Mouse (Mus musculus) CH12.LX (cell line): ENCODE measurements around the gene Fen1. TPM values are rescaled to one million over a fixed set of nuclear protein-coding genes. Genes with fewer than 3 reads are reported as not detected.

Experiments
- DNase-seq: peaks from one replicate; pipeline ENCODE4 v3.0.0-alpha.2; 2013; ENCODE audit errors: extremely low read depth
- H3K27ac ChIP-seq: 2 replicates; pipeline ENCODE4 v1.5.1; 2012; ENCODE audit warnings: low read depth, mild to moderate bottlenecking, control low read depth, moderate library complexity; ENCODE audit not compliant: insufficient read depth
- H3K27me3 ChIP-seq: replicated peaks from 2 replicates; pipeline ENCODE3; 2012; ENCODE audit warnings: inconsistent platforms
- H3K36me3 ChIP-seq, 2 experiments: replicated peaks in 1 of 2; 2 replicates each; pipeline versions ENCODE3 to v1.6.1; 2012; ENCODE audit warnings: inconsistent platforms in 1 of 2, low read length in 1 of 2, mild to moderate bottlenecking in 1 of 2, mixed read lengths in 1 of 2, moderate library complexity in 1 of 2; ENCODE audit not compliant: control insufficient read depth in 1 of 2, insufficient read depth in 1 of 2
- H3K4me1 ChIP-seq, 2 experiments: 2 replicates each; pipeline ENCODE4 v1.6.1; 2012; ENCODE audit warnings: inconsistent platforms in 1 of 2, moderate library complexity in 1 of 2; ENCODE audit not compliant: insufficient read depth in 2 of 2, control insufficient read depth in 1 of 2
- H3K4me2 ChIP-seq: 2 replicates; pipeline ENCODE4 v1.6.1; 2012; ENCODE audit warnings: low read depth, mild to moderate bottlenecking, control low read depth; ENCODE audit not compliant: poor library complexity, insufficient read depth, severe bottlenecking
- H3K4me3 ChIP-seq, 3 experiments: fragments of 150-350 bp in 1 of 3; sonication (generic) in 1 of 3; replicated peaks in 1 of 3; 2 replicates each; pipeline versions ENCODE3 to v1.5.1; 2011 to 2012; ENCODE audit warnings: low read depth in 2 of 3, low read length in 2 of 3, mild to moderate bottlenecking in 2 of 3, moderate library complexity in 2 of 3, control low read depth in 1 of 3, improper control_type of control experiment in 1 of 3, inconsistent platforms in 1 of 3, mixed read lengths in 1 of 3; ENCODE audit not compliant: poor library complexity in 1 of 3
- H3K79me2 ChIP-seq: replicated peaks from 2 replicates; pipeline ENCODE4 v1.6.1; 2012; ENCODE audit warnings: mild to moderate bottlenecking, moderate library complexity; ENCODE audit not compliant: control insufficient read depth, poor library complexity, insufficient read depth, severe bottlenecking; ENCODE audit errors: extremely low read depth
- H3K9ac ChIP-seq: 2 replicates; pipeline ENCODE4 v1.6.1; 2012; ENCODE audit warnings: low read depth, mild to moderate bottlenecking, control low read depth, moderate library complexity; ENCODE audit not compliant: insufficient read depth
- H3K9me3 ChIP-seq: replicated peaks from 2 replicates; pipeline ENCODE3; 2012; ENCODE audit warnings: low read length, inconsistent platforms, mixed read lengths
- BHLHE40 ChIP-seq: IDR thresholded peaks from 2 replicates; pipeline ENCODE4 v1.6.1; 2011; ENCODE audit warnings: mild to moderate bottlenecking, low read depth, low read length, improper control_type of control experiment
- CHD2 ChIP-seq: IDR thresholded peaks from 2 replicates; pipeline ENCODE4 v1.6.1; 2011; ENCODE audit warnings: low read length, improper control_type of control experiment
- CTCF ChIP-seq, 2 experiments: IDR thresholded peaks in 1 of 2; conservative IDR thresholded peaks in 1 of 2; 2 replicates each; pipeline ENCODE4 v1.5.1; 2011 to 2012; ENCODE audit warnings: low read depth in 2 of 2, low read length in 2 of 2, improper control_type of control experiment in 1 of 2, inconsistent platforms in 1 of 2, mild to moderate bottlenecking in 1 of 2, moderate library complexity in 1 of 2
- E2F4 ChIP-seq: IDR thresholded peaks from 2 replicates; pipeline ENCODE4 v1.6.1; 2011; ENCODE audit warnings: low read depth, low read length, improper control_type of control experiment; ENCODE audit not compliant: insufficient replicate concordance
- ELF1 ChIP-seq: IDR thresholded peaks from 2 replicates; pipeline ENCODE4 v1.6.1; 2014; ENCODE audit warnings: low read depth, mild to moderate bottlenecking, inconsistent platforms, low read length, improper control_type of control experiment
- ETS1 ChIP-seq: conservative IDR thresholded peaks from 2 replicates; pipeline ENCODE4 v1.6.1; 2012; ENCODE audit warnings: low read depth, mild to moderate bottlenecking, inconsistent platforms, low read length, improper control_type of control experiment, moderate library complexity
- HCFC1 ChIP-seq: IDR thresholded peaks from 2 replicates; pipeline ENCODE4 v1.6.1; 2012; ENCODE audit warnings: low read depth, mild to moderate bottlenecking, inconsistent platforms, low read length, improper control_type of control experiment
- IRF4 ChIP-seq: IDR thresholded peaks from 2 replicates; pipeline ENCODE4 v1.6.1; 2014; ENCODE audit warnings: low read depth, mild to moderate bottlenecking, inconsistent platforms, low read length, improper control_type of control experiment
- JUN ChIP-seq: IDR thresholded peaks from 2 replicates; pipeline ENCODE4 v1.6.1; 2011; ENCODE audit warnings: low read depth, mild to moderate bottlenecking, low read length, improper control_type of control experiment, moderate library complexity; ENCODE audit not compliant: insufficient read depth
- KAT2A ChIP-seq: IDR thresholded peaks from 2 replicates; pipeline ENCODE4 v1.6.1; 2012; ENCODE audit warnings: low read length, improper control_type of control experiment, inconsistent platforms; ENCODE audit not compliant: insufficient replicate concordance
- MAX ChIP-seq: IDR thresholded peaks from 2 replicates; pipeline ENCODE4 v1.6.1; 2011; ENCODE audit warnings: low read length, improper control_type of control experiment
- MAZ ChIP-seq: IDR thresholded peaks from 2 replicates; pipeline ENCODE4 v1.6.1; 2012; ENCODE audit warnings: low read depth, mild to moderate bottlenecking, inconsistent platforms, low read length, improper control_type of control experiment, moderate library complexity
- MEF2A ChIP-seq: IDR thresholded peaks from 2 replicates; pipeline ENCODE4 v1.6.1; 2014; ENCODE audit warnings: low read depth, mild to moderate bottlenecking, inconsistent platforms, low read length, improper control_type of control experiment, borderline replicate concordance
- MXI1 ChIP-seq: IDR thresholded peaks from 2 replicates; pipeline ENCODE4 v1.6.1; 2011; ENCODE audit warnings: mild to moderate bottlenecking, low read depth, low read length, improper control_type of control experiment
- NELFE ChIP-seq: IDR thresholded peaks from 2 replicates; pipeline ENCODE4 v1.6.1; 2011; ENCODE audit warnings: low read depth, low read length, improper control_type of control experiment
- NRF1 ChIP-seq: IDR thresholded peaks from 2 replicates; pipeline ENCODE4 v1.6.1; 2014; ENCODE audit warnings: low read depth, mild to moderate bottlenecking, inconsistent platforms, low read length, improper control_type of control experiment, moderate library complexity
- PAX5 ChIP-seq: IDR thresholded peaks from 2 replicates; pipeline ENCODE4 v1.6.1; 2012; ENCODE audit warnings: low read length, inconsistent platforms, mixed read lengths
- POLR2A ChIP-seq: IDR thresholded peaks from 2 replicates; pipeline ENCODE4 v1.6.1; 2011; ENCODE audit warnings: low read depth, mild to moderate bottlenecking, improper control_type of control experiment, low read length
- POLR2AphosphoS2 ChIP-seq: IDR thresholded peaks from 2 replicates; pipeline ENCODE4 v1.6.1; 2011; ENCODE audit warnings: low read depth, low read length, improper control_type of control experiment
- RAD21 ChIP-seq: IDR thresholded peaks from 2 replicates; pipeline ENCODE4 v1.6.1; 2011; ENCODE audit warnings: low read depth, mild to moderate bottlenecking, low read length, improper control_type of control experiment, moderate library complexity
- RCOR1 ChIP-seq: conservative IDR thresholded peaks from 2 replicates; pipeline ENCODE4 v1.6.1; 2012; ENCODE audit warnings: low read depth, mild to moderate bottlenecking, inconsistent platforms, low read length, improper control_type of control experiment
- SMC3 ChIP-seq: IDR thresholded peaks from 2 replicates; pipeline ENCODE4 v1.6.1; 2011; ENCODE audit warnings: low read depth, low read length, improper control_type of control experiment
- TBP ChIP-seq: conservative IDR thresholded peaks from 2 replicates; pipeline ENCODE4 v1.6.1; 2011; ENCODE audit warnings: low read depth, low read length, improper control_type of control experiment
- TCF12 ChIP-seq: IDR thresholded peaks from 2 replicates; pipeline ENCODE4 v1.6.1; 2014; ENCODE audit warnings: low read depth, mild to moderate bottlenecking, inconsistent platforms, low read length, improper control_type of control experiment
- UBTF ChIP-seq: IDR thresholded peaks from 2 replicates; pipeline ENCODE4 v1.6.1; 2012; ENCODE audit warnings: low read depth, mild to moderate bottlenecking, inconsistent platforms, low read length, improper control_type of control experiment, moderate library complexity
- ZC3H11A ChIP-seq: IDR thresholded peaks from 2 replicates; pipeline ENCODE4 v1.6.1; 2012; ENCODE audit warnings: low read depth, mild to moderate bottlenecking, inconsistent platforms, low read length, improper control_type of control experiment
- ZKSCAN1 ChIP-seq: IDR thresholded peaks from 2 replicates; pipeline ENCODE4 v1.6.1; 2012; ENCODE audit warnings: low read depth, inconsistent platforms, low read length, improper control_type of control experiment, borderline replicate concordance
- ZNF384 ChIP-seq: IDR thresholded peaks from 2 replicates; pipeline ENCODE4 v1.6.1; 2012; ENCODE audit warnings: low read depth, low read length, improper control_type of control experiment, inconsistent platforms
- dilution Hi-C: fragments of 300-500 bp; cut with MboI; formaldehyde crosslinking; loops from 2 replicates; pipeline ENCODE4 v1.14.3; 2020; ENCODE audit warnings: low sequenced_read_pairs; ENCODE audit not compliant: extremely low pct_unique_long_range_greater_than_20kb, extremely low pct_ligation_motif_present
- in situ Hi-C: fragments of 300-500 bp; cut with MboI; formaldehyde crosslinking; loops from 3 replicates; pipeline ENCODE4 v1.14.3; 2019; ENCODE audit warnings: low sequenced_read_pairs, low pct_ligation_motif_present, low pct_unique_long_range_greater_than_20kb, mixed read lengths
- polyA plus RNA-seq: library from polyadenylated mRNA; unstranded; fragments of >175 nt; gene quantifications from 2 replicates; pipeline ENCODE4 v1.2.1, GENCODE M21; 2012; ENCODE audit warnings: low read depth; ENCODE audit not compliant: insufficient read length
- total RNA-seq, 2 experiments: library from RNA; depleted of rRNA; stranded (reverse); fragments of 300-350 nt in 1 of 2; fragments of >200 nt in 1 of 2; gene quantifications; 2 replicates each; pipeline ENCODE4 v1.2.3; 2012 to 2014

Fen1 gene
- total and polyA plus RNA-seq, 3 experiments, result 111 to 156 (median 125) TPM

GRCm38 (mm10) chr19:10182670-10183298 lies 21.2 kb downstream of the Fen1 start, which contains the start of gene Fads1:
Gene Fads1, plus strand, starts transcription at chr19:10182888.
- in situ Hi-C loops (no loop called here), dilution Hi-C loops (no loop called here)
- peak within 1 kb of the TSS; percentile 17 for H3K27ac ChIP-seq
- H3K4me1 ChIP-seq, result peaks cover 12 to 22% of the 10 kb centered on the region in 2 experiments
- H3K79me2 ChIP-seq, result no peaks in the 10 kb centered on the region
- H3K27me3 ChIP-seq, result no peaks in the 10 kb centered on the region
- peak within 1 kb of the TSS; percentile 77 to 90 (median 84) for H3K4me3 ChIP-seq
- H3K9me3 ChIP-seq, result peaks cover 3% of the 10 kb centered on the region
- peaks cover 17 to 34% of the 10 kb centered on the region in 2 experiments for H3K36me3 ChIP-seq
- peak within 1 kb of the TSS; percentile 88 for H3K9ac ChIP-seq
- 0 out of 2 replicates have a peak, but pooled peaks have one; percentile 59 for TF ChIP-seq UBTF
- no peak for TF ChIP-seq ZKSCAN1
- no peak for TF ChIP-seq ETS1
- no peak for TF ChIP-seq BHLHE40
- no peak for TF ChIP-seq MEF2A
- peak in 1 of 2 experiments; percentile 73; a peak in 2 of 4 replicates for TF ChIP-seq CTCF (conservative IDR thresholded peaks at IDR 0.05 in 1 of 2, IDR thresholded peaks at IDR 0.05 in 1 of 2; ENCODE audit: low read depth in 2 of 2, low read length in 2 of 2)
- TF ChIP-seq TBP, result 0 out of 2 replicates have a peak, but pooled peaks have one; percentile 14
- peak; percentile 47 for TF ChIP-seq SMC3
- peak; percentile 31; the same call in 1 of the 2 replicates for TF ChIP-seq E2F4
- no peak for TF ChIP-seq RCOR1
- TF ChIP-seq MAZ, result peak; percentile 76
- no peak for TF ChIP-seq ZC3H11A
- peak; percentile 69 for TF ChIP-seq POLR2A
- TF ChIP-seq MXI1, result no peak
- TF ChIP-seq IRF4, result peak; percentile 49; the same call in 1 of the 2 replicates
- no peak for TF ChIP-seq ELF1
- TF ChIP-seq RAD21, result peak; percentile 52
- no peak for TF ChIP-seq PAX5
- TF ChIP-seq CHD2, result no peak
- TF ChIP-seq POLR2AphosphoS2, result no peak
- TF ChIP-seq JUN, result no peak
- peak; percentile 60 for TF ChIP-seq TCF12
- TF ChIP-seq NRF1, result peak; percentile 58; the same call in 1 of the 2 replicates
- TF ChIP-seq KAT2A, result no peak
- TF ChIP-seq MAX, result peak; percentile 12
- no peak; the same call in 1 of the 2 replicates for TF ChIP-seq HCFC1
- TF ChIP-seq ZNF384, result no peak
- 0 out of 2 replicates have a peak, but pooled peaks have one; percentile 45 for TF ChIP-seq NELFE
- peak; percentile 87 for DNase-seq
- peak within 1 kb of the TSS; percentile 42 for H3K4me2 ChIP-seq
